Mouse (Mus musculus) thymus, postnatal 0 days (tissue): ENCODE results near the gene Gm3594. TPM values are rescaled to one million over a fixed set of nuclear protein-coding genes. Genes with fewer than 3 reads are reported as not detected.
"Not testable (repeated sequence)": the region's sequence is repeated elsewhere in the genome, so short reads cannot be mapped to it uniquely, and the experiment has no call there.

ENCODE experiments used
- DNase-seq: peaks from one replicate; pipeline ENCODE4 v3.0.0-alpha.2; 2015; ENCODE audit warnings: low spot score
- polyA plus RNA-seq: library from polyadenylated mRNA; unstranded; fragments of >200 nt; fragmentation: Nextera tagmentation; extraction: Ambion mirVana; gene quantifications from 2 replicates; pipeline ENCODE4 v1.2.1, GENCODE M21; 2015

Gene Gm3594
- polyA plus RNA-seq: 0.14 TPM in 1 of 2 replicates, not detected in the other

GRCm38 (mm10) chr14:6444511-6444910, at the start of gene Gm3594:
Gene Gm3594 (minus strand): TSS chr14:6444611.
- not testable (repeated sequence) for DNase-seq

DNA sequence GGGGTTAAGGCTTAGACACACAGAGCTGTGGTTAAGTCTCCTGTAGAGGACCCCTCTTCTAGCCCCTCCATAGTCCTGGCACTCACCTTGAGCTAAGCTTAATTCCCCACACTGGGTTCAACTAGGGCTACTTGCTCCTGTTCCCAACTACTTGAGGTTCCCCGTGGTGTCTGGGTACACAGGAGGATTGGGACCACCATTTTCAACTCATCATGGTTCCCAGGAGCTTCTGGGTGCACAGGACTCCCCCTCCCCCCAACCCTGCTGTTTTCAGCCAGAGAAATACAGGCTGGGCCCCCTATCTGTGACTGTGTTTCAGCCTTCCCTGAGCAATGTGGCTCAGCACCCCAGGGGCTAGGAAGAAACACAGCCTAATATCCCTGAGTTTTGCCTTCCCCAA, 41.9 kb upstream of the Gm3594 start:
- not testable (repeated sequence) for DNase-seq

- DNase-seq: not testable (repeated sequence)
Measured at GRCm38 (mm10) chr14:6485541-6485940, 41.1 kb upstream of the Gm3594 start.

GRCm38 (mm10) chr14:6482126-6482525, 37.7 kb upstream of the Gm3594 start:
- not testable (repeated sequence) for DNase-seq

GRCm38 (mm10) chr14:6471856-6472255, 27.4 kb upstream of the Gm3594 start:
- not testable (repeated sequence) for DNase-seq

DNA sequence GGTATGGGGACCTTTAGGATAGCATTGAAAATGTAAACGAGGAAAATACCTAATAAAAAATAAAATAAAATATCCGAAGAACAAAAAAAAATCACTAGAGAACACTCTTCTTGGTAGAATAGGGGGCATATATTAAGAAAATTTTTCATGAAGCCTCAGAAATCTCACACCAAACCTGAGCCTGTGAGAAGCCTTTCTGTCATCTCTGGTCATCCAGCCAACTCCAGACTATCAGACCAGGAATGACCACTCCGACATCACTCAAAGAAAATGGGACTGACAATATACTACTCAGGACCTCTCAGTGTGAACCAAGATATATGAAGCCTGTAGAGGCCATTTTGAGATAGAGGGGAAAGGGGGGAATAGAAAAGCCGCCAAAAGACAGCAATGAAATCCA, 3.6 kb downstream of the Gm3594 start:
- not testable (repeated sequence) for DNase-seq

GRCm38 (mm10) chr14:6440206-6440605, 4.2 kb downstream of the Gm3594 start:
- DNase-seq: not testable (repeated sequence)

DNA sequence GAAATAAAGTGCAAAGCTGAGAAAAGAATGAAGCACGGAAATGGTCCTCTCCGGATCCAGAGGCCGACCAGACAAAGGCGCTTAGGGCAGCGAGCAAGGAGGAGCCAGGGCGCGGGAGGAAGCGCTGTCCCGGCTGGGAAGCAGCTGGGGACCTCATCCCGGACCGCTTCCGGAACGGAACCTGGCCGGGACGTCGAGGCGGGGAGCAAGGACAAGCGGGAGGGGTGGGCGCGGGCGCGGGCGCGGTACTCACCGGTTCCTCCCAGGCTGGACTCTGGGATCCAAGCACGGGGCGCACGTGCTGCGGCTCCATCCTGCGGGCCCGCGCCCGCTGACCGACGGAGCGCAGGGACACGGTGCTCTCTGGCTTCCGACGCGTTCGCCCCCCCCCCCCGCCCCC, 17.6 kb downstream of the Gm3594 start:
- not testable (repeated sequence) for DNase-seq

GRCm38 (mm10) chr14:6426353-6426752, 18.1 kb downstream of the Gm3594 start:
- not testable (repeated sequence) for DNase-seq

- not testable (repeated sequence) for DNase-seq
Measured at GRCm38 (mm10) chr14:6412382-6412781, 32.0 kb downstream of the Gm3594 start, which contains the start of gene Gm3591. Gene Gm3591 (minus strand): TSS chr14:6412482.

GRCm38 (mm10) chr14:6390219-6390618, 54.2 kb downstream of the Gm3594 start, which contains the start of gene Gm16440:
Gene Gm16440 (minus strand): TSS chr14:6390319.
- not testable (repeated sequence) for DNase-seq

Other genes with a start within 250 kb of the Gm3594 start
- not detected in 2 replicates for gene Gm21560, start 225.3 kb downstream of the Gm3594 start, polyA plus RNA-seq
- gene Gm3411, start 157.4 kb downstream of the Gm3594 start, polyA plus RNA-seq: 0.14 and 0.21 TPM in 2 replicates
- not detected in 2 replicates for gene Gm21103, start 139.8 kb downstream of the Gm3594 start, polyA plus RNA-seq
- not detected in 2 replicates for gene Gm3618, start 100.9 kb downstream of the Gm3594 start, polyA plus RNA-seq
- gene Gm16440, start 54.3 kb downstream of the Gm3594 start, polyA plus RNA-seq: not detected in 2 replicates
- 0.23 TPM in 1 of 2 replicates, not detected in the other for gene Gm3591, start 32.1 kb downstream of the Gm3594 start, polyA plus RNA-seq
- gene Gm8356, start 92.7 kb upstream of the Gm3594 start, polyA plus RNA-seq: not detected in 2 replicates
- gene Gm3629, start 146.0 kb upstream of the Gm3594 start, polyA plus RNA-seq: not detected in 2 replicates
- not detected in 2 replicates for gene Gm3460, start 177.8 kb upstream of the Gm3594 start, polyA plus RNA-seq
- not detected in 2 replicates for gene Gm10251, start 239.6 kb upstream of the Gm3594 start, polyA plus RNA-seq